Mouse (Mus musculus) midbrain, embryonic 10.5 days (tissue): ENCODE results near the gene Gm14139. TPM values are rescaled to one million over a fixed set of nuclear protein-coding genes. Genes with fewer than 3 reads are reported as not detected.

ENCODE experiments used
- polyA plus RNA-seq: library from polyadenylated mRNA; unstranded; fragments of >200 nt; fragmentation: Nextera tagmentation; extraction: Ambion mirVana; gene quantifications from 2 replicates; pipeline ENCODE4 v1.2.1, GENCODE M21; 2016

Gm14139 gene
- polyA plus RNA-seq, 1 experiment from 2014 or later, result 0.12 TPM

Other genes with a start within 250 kb of the Gm14139 start
- gene Zfp120, start 45.0 kb upstream of the Gm14139 start, polyA plus RNA-seq, result 6.2 and 8.6 TPM in 2 replicates
- gene Gm10770, start 2.1 kb upstream of the Gm14139 start, polyA plus RNA-seq, result not detected in 2 replicates
- gene Zfp937, start 36.3 kb downstream of the Gm14139 start, polyA plus RNA-seq, result 11.7 and 11.9 TPM in 2 replicates
- 3.1 and 4.0 TPM in 2 replicates for gene Gm21994, start 73.8 kb downstream of the Gm14139 start, polyA plus RNA-seq
- 0.05 TPM in 1 of 2 replicates, not detected in the other for gene Gm14124, start 75.8 kb downstream of the Gm14139 start, polyA plus RNA-seq
- 1.7 and 2.8 TPM in 2 replicates for gene Gm10130, start 141.9 kb downstream of the Gm14139 start, polyA plus RNA-seq
- 9.0 and 10.5 TPM in 2 replicates for gene 3300002I08Rik, start 181.0 kb downstream of the Gm14139 start, polyA plus RNA-seq